Mouse (Mus musculus) subcutaneous adipose tissue, adult 2 months (tissue): ENCODE data around the gene Polr2i. TPM values are rescaled to one million over a fixed set of nuclear protein-coding genes. Genes with fewer than 3 reads are reported as not detected.

ENCODE experiments used
- polyA plus RNA-seq: library from polyadenylated mRNA; depleted of rRNA; stranded (reverse); fragments of >200 nt; gene quantifications from 2 replicates; pipeline ENCODE4 v1.2.3, GENCODE M21; 2012; ENCODE audit warnings: low replicate concordance; rRNA removed

Polr2i gene
- 106 and 146 TPM in 2 replicates for polyA plus RNA-seq

DNA sequence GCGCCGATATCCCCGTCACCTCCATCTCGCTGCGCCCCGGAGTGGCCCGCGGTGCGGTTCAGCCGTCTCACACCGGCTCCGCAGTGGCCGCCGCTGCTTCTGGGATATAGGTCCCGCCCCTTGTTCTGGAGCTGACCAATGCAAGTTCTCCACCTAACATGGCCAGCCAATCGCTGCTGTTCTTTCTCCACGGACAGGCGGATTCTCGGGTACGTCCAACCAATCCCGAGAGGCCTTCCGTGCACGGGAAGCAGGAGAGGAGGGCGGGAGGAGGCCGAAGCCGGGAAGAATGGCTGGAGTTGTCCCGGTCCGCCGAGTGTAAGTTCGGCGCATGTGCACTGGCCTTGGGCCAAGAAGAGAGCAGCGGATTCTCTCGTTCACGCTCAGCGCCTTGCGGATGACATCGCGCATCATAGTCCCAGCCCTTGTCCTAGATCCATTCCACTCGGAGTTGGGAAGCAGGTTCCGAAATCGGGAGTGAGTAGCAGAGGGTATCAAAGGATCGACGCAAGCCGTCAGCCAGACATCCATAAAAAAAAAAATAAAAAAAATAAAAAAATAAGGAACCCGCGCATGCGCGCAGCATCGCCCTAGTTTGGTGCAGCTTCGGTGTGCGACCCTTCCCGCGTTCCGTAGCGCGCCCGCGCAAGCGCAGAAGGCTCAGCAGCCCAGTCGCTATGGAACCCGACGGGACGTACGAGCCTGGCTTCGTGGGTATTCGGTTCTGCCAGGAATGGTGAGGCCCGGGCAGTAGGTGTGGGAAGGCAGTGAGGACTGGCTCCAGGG, at the start of gene Polr2i, which contains the start of gene Tbcb:
Polr2i (plus strand) TSS at position 280 of the 786 bp plus-strand sequence.
Tbcb (minus strand) TSS at position 604 of the 786 bp plus-strand sequence.

DNA sequence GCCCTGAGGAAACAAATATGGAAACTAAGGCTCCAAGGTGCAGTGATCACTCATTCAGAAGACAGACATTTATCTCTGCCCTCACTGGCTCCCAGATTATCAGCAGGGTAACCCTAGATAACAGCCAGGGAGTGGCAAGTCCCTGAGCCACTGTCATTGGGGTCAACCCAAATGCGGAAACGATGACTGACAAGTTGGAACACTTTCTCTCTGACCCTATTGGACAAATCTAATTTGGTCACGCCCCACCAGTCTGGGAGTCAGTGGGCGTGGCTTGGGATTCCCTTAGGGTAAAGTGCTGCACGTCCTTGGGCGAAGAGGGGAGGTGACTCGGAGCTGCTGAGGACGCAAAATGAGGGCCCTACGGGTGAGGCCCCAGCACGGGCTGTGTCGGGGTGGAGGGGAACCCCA, 47.9 kb upstream of the Polr2i start, which contains the start of gene Cox7a1:
Cox7a1 (plus strand) TSS at position 266 of the 411 bp plus-strand sequence.

DNA sequence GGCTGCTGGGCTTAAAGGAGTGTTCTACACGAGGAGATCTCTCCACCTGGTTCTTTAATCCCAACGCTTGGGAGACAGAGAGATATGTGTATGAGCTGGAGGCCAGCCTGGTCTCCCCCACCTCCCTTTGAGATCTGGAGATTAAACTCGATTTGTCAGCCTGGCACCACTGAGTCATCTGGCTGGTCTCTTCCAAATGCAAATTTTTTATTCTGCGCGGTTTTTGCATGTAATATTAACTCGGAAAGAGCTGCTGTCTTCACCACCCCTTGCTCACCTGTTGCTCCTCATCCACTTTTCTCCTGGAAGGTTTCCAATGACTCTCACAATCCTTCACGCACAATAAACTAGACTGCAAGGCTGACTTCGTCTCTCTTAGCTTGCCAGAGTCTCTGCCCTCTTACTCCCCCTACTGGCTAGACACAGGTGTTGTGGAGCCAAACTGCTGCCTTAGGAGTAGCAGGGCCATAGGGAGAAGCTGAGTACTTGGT, 33.2 kb upstream of the Polr2i start, which contains the start of gene Capns1:
Capns1 (minus strand) TSS at position 331 of the 491 bp plus-strand sequence.

DNA sequence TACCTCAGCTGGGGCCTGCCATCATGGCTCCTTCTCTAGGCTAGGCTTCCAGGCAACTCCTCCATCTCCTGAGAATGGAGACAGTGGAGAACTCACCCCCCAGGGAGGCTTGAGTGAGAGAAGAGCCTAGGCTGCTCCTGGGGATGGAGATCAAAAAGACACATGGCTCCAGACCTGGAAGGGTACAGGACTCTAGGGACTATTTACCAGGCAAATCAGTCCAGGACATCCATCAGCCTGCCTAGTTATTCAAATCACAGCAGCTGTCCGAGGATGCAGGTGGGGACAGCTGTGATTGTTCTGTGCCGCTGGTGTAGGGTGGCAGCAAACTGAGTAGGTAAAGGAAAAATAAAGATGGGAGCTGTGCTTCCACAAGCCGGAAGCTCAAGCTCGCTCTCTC, 3.9 kb downstream of the Polr2i start, which contains the start of gene Ovol3:
Ovol3 (minus strand) TSS at position 101 of the 400 bp plus-strand sequence.

DNA sequence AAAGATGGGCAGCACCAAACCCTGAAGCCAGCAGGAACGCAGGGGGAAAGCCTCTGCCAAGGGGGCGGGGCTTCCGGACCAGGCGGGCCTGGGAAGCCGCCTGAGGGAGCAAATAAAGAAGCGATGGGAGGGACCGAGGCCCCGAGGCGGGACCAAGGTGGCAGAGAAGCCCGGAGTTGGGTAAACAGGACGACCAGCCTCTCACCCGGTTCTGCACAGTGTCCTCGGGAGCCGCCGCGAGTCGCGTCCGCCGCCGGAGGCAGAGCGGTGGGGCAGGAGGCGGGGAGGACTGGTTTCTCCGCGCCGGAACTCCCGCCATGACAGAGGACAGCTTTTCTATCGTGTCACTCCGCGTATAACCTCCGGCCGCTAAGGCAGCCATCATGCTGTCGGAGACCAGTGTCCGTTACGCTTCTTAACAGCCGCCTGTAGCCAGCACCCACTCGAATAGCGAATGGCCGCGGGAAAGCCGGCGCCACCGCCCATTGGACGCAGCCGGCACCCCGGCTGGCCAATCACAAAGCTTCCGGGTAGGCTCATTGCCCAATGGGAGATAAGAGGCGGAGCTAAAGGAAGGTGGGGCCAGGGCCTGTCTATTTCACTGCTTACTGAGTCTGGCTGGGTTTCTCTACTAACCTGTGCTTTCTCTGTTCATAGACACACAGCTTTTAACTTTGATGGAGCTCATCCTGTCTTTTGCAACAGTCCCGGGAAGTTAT, 48.4 kb downstream of the Polr2i start, which contains the start of the genes Thap8 and Wdr62:
Thap8 (plus strand) TSS at position 144 of the 719 bp plus-strand sequence.
Wdr62 (minus strand) TSS at position 469 of the 719 bp plus-strand sequence.

Other genes starting within 250 kb of the Polr2i start
- gene Zfp568, start 248.0 kb upstream of the Polr2i start, polyA plus RNA-seq = 3.8 and 8.7 TPM in 2 replicates
- 7.2 and 9.2 TPM in 2 replicates for gene Zfp14, start 180.6 kb upstream of the Polr2i start, polyA plus RNA-seq
- gene Zfp82, start 159.0 kb upstream of the Polr2i start, polyA plus RNA-seq = 0.56 and 1.2 TPM in 2 replicates
- gene Gm26920, start 141.5 kb upstream of the Polr2i start, polyA plus RNA-seq = not detected in 2 replicates
- 0.97 and 5.5 TPM in 2 replicates for gene Zfp566, start 141.4 kb upstream of the Polr2i start, polyA plus RNA-seq
- gene Zfp260, start 137.2 kb upstream of the Polr2i start, polyA plus RNA-seq = 17.7 and 38.2 TPM in 2 replicates
- 1.5 and 4.0 TPM in 2 replicates for gene Zfp382, start 110.0 kb upstream of the Polr2i start, polyA plus RNA-seq
- 13.9 and 30.8 TPM in 2 replicates for gene Zfp146, start 62.2 kb upstream of the Polr2i start, polyA plus RNA-seq
- gene Cox7a1, start 47.8 kb upstream of the Polr2i start, polyA plus RNA-seq = 28.7 and 105 TPM in 2 replicates
- gene Capns1, start 33.1 kb upstream of the Polr2i start, polyA plus RNA-seq = 1,243 TPM in 2 replicates
- gene Tbcb, start 324 bp downstream of the Polr2i start, polyA plus RNA-seq = 52.0 and 53.0 TPM in 2 replicates
- gene Ovol3, start 3.8 kb downstream of the Polr2i start, polyA plus RNA-seq = not detected in 2 replicates
- 0.87 and 1.5 TPM in 2 replicates for gene Thap8, start 48.1 kb downstream of the Polr2i start, polyA plus RNA-seq
- 26.2 and 55.0 TPM in 2 replicates for gene Wdr62, start 48.5 kb downstream of the Polr2i start, polyA plus RNA-seq
- 15.8 and 61.6 TPM in 2 replicates for gene Clip3, start 59.8 kb downstream of the Polr2i start, polyA plus RNA-seq
- 96.6 and 120 TPM in 2 replicates for gene Alkbh6, start 76.8 kb downstream of the Polr2i start, polyA plus RNA-seq
- gene Syne4, start 82.9 kb downstream of the Polr2i start, polyA plus RNA-seq = 2.6 and 34.1 TPM in 2 replicates
- gene E130208F15Rik, start 89.8 kb downstream of the Polr2i start, polyA plus RNA-seq = 0.53 and 0.66 TPM in 2 replicates
- 14.7 and 20.6 TPM in 2 replicates for gene Sdhaf1, start 91.9 kb downstream of the Polr2i start, polyA plus RNA-seq
- 3.1 and 19.7 TPM in 2 replicates for gene Lrfn3, start 130.8 kb downstream of the Polr2i start, polyA plus RNA-seq
- 182 and 372 TPM in 2 replicates for gene Tyrobp, start 181.8 kb downstream of the Polr2i start, polyA plus RNA-seq
- 11.1 and 15.3 TPM in 2 replicates for gene Hcst, start 187.9 kb downstream of the Polr2i start, polyA plus RNA-seq
- 3.1 and 5.5 TPM in 2 replicates for gene Nfkbid, start 189.8 kb downstream of the Polr2i start, polyA plus RNA-seq
- 2.5 and 7.0 TPM in 2 replicates for gene Aplp1, start 213.6 kb downstream of the Polr2i start, polyA plus RNA-seq
- not detected in 2 replicates for gene Kirrel2, start 225.7 kb downstream of the Polr2i start, polyA plus RNA-seq
- not detected in 2 replicates for gene Nphs1, start 226.4 kb downstream of the Polr2i start, polyA plus RNA-seq